Mouse (Mus musculus): ENCODE measurements around the gene Phgr1. TPM values are rescaled to one million over a fixed set of nuclear protein-coding genes. Genes with fewer than 3 reads are reported as not detected.

The Phgr1 gene
- total RNA-seq, 1 experiment from 2014 or later = not detected

DNA sequence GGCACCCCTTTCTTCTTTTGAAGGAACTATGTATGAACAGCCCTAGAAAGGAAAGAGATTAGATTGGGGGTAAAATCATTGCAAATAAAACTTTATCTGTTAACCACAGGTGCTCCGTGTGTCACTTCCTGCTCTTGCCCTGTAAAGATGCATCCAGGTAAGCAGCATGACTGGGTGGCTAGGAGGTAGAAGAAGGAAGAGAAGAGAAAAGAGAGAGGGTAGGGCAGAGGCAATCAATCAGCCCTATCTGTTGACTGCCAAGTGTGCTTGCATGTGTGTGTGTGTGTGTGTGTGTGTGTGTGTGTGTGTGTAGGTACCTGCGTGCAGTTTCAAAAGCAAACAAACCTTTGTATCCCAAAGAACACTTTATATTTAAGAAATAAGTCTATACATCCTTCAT, 2.0 kb downstream of the Phgr1 start:
- no peak for ATAC-seq (replicated peaks; ENCODE audit: insufficient number of reproducible peaks, low FRiP score, low TSS enrichment, poor library complexity, severe bottlenecking)

GRCm38 (mm10) chr2:118775396-118775795, 2.8 kb downstream of the Phgr1 start:
- ATAC-seq (replicated peaks; ENCODE audit: insufficient number of reproducible peaks, low FRiP score, low TSS enrichment, poor library complexity, severe bottlenecking) = no peak

DNA sequence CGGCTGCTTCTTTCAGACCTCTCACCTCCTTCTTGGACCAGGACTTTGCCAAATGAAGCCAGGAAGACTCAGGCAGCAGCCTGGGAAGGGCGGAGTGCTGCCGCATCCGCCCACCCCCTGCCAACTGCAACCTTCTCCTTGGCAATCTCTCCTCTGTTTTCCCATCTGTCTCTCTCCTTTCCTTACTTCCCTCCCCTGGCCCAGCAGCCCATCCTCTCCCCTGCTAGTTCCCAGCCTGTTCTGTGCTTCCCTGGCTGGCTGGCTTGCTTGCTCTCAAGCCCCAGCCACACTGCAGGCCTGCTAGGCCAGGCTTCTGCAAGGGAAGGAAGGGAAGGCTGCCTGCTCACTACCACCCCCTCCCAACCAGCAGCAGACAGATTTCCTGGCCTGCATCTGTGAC, 3.3 kb downstream of the Phgr1 start:
- ATAC-seq (replicated peaks; ENCODE audit: insufficient number of reproducible peaks, low FRiP score, low TSS enrichment, poor library complexity, severe bottlenecking) = no peak

DNA sequence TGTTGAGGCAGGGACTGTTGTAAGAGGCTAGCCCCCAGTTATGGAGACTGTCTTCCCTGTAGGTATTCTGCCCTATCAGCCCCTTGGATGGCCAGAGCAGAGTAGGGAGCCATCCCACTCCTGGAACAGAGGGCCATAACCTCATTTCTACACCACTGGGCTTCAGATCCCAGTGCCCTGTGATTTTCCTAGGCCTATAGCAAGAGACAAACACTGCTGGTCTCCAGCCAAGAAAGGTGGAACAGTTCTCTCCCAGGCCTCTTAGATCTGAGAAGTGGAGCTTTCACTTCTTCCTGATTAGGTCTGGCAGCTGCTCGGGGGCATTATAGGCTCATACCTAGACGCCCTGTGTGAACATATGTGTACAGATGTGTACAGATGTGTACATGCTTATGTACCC, 3.7 kb downstream of the Phgr1 start:
- no peak for ATAC-seq (replicated peaks; ENCODE audit: insufficient number of reproducible peaks, low FRiP score, low TSS enrichment, poor library complexity, severe bottlenecking)

- no peak for ATAC-seq (replicated peaks; ENCODE audit: insufficient number of reproducible peaks, low FRiP score, low TSS enrichment, poor library complexity, severe bottlenecking)
These were observed 5.8 kb downstream of the Phgr1 start for GRCm38 (mm10) chr2:118778418-118778817.

DNA sequence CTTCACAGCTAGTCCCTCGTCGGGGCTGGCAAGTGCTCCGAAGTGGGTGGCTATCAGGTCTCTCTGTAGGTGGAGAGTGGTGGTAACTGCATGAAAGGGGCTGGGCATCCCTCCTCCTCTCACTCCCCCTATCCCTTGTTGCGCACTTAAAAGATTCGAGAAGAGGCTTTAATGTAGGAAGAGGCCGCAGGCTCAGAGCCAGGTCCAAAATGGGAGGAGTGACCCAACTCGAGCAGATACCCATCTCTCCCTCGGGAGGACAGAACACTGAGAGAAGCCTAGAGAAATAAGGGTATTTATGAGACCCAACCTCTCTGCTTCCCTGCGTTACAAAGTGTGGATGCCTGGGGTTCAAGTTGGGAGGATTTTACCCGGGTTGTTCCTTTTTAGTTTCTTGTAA, 6.5 kb downstream of the Phgr1 start:
- ATAC-seq (replicated peaks; ENCODE audit: insufficient number of reproducible peaks, low FRiP score, low TSS enrichment, poor library complexity, severe bottlenecking) = no peak

- peak; percentile 71; the same call in 1 of the 2 replicates for ATAC-seq (replicated peaks; ENCODE audit: insufficient number of reproducible peaks, low FRiP score, low TSS enrichment, poor library complexity, severe bottlenecking)
These were observed 7.2 kb downstream of the Phgr1 start, which contains the start of gene Disp2 for GRCm38 (mm10) chr2:118779504-118780480. TSS of gene Disp2 (plus strand) at chr2:118779719.

- ATAC-seq (replicated peaks; ENCODE audit: insufficient number of reproducible peaks, low FRiP score, low TSS enrichment, poor library complexity, severe bottlenecking) = no peak
These were observed 8.5 kb downstream of the Phgr1 start for GRCm38 (mm10) chr2:118781115-118781514.

- no peak for ATAC-seq (replicated peaks; ENCODE audit: insufficient number of reproducible peaks, low FRiP score, low TSS enrichment, poor library complexity, severe bottlenecking)
These were observed 9.7 kb downstream of the Phgr1 start for GRCm38 (mm10) chr2:118782303-118782702.

- no peak for ATAC-seq (replicated peaks; ENCODE audit: insufficient number of reproducible peaks, low FRiP score, low TSS enrichment, poor library complexity, severe bottlenecking)
These were observed 10.5 kb downstream of the Phgr1 start for GRCm38 (mm10) chr2:118783093-118783492.

- no peak for ATAC-seq (replicated peaks; ENCODE audit: insufficient number of reproducible peaks, low FRiP score, low TSS enrichment, poor library complexity, severe bottlenecking)
These were observed 11.1 kb downstream of the Phgr1 start for GRCm38 (mm10) chr2:118783663-118784062.

DNA sequence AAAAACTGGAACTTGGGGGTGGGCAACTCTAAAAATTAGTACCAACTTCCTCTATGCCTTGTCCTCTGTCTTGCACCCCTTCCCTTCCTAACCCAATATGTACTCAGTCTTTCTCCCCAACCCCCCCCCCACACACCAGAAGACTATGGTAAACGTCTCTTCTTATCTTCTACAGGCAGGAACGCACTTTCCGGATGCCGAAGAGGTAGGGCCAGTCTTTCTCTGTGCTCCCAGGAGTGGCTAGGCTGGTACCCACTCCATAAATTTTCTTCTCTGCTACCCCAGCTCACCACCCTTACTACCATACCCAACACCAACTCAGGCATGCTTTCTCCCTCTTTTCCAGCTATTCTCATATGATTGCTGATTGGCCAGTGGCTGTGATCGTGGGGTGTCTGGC, 14.0 kb downstream of the Phgr1 start:
- ATAC-seq (replicated peaks; ENCODE audit: insufficient number of reproducible peaks, low FRiP score, low TSS enrichment, poor library complexity, severe bottlenecking) = no peak

DNA sequence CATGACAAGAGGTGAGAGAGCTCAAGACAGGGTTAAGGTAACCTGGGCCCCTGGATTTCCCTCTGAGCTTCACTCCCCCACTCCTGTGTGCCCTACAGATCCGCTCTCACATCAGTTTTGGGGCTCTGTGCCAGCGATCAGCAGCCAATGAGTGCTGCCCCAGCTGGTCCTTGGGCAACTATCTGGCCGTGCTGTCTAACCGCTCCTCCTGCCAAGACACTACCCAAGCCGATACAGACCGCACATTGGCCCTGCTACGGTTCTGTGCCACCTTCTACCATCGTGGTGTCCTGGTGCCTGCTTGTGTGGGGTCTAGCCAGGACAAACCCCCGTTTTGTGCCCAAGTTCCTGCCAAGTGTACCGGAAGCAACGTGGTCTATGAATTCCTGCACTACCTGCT, 16.9 kb downstream of the Phgr1 start:
- no peak for ATAC-seq (replicated peaks; ENCODE audit: insufficient number of reproducible peaks, low FRiP score, low TSS enrichment, poor library complexity, severe bottlenecking)

DNA sequence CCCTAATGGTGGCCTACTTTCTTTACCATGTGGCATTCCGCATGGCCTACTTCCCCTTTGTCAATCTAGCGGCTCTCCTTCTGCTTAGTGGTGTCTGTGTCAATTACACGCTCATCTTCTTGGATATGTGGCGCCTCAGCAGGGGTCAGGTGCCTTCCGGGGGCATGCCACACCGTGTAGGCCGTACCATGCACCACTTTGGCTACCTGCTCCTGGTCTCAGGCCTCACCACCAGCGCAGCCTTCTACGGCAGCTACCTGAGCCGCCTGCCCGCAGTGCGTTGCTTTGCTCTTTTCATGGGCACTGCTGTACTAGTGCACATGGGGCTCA, 17.6 kb downstream of the Phgr1 start:
- ATAC-seq (replicated peaks; ENCODE audit: insufficient number of reproducible peaks, low FRiP score, low TSS enrichment, poor library complexity, severe bottlenecking) = no peak

DNA sequence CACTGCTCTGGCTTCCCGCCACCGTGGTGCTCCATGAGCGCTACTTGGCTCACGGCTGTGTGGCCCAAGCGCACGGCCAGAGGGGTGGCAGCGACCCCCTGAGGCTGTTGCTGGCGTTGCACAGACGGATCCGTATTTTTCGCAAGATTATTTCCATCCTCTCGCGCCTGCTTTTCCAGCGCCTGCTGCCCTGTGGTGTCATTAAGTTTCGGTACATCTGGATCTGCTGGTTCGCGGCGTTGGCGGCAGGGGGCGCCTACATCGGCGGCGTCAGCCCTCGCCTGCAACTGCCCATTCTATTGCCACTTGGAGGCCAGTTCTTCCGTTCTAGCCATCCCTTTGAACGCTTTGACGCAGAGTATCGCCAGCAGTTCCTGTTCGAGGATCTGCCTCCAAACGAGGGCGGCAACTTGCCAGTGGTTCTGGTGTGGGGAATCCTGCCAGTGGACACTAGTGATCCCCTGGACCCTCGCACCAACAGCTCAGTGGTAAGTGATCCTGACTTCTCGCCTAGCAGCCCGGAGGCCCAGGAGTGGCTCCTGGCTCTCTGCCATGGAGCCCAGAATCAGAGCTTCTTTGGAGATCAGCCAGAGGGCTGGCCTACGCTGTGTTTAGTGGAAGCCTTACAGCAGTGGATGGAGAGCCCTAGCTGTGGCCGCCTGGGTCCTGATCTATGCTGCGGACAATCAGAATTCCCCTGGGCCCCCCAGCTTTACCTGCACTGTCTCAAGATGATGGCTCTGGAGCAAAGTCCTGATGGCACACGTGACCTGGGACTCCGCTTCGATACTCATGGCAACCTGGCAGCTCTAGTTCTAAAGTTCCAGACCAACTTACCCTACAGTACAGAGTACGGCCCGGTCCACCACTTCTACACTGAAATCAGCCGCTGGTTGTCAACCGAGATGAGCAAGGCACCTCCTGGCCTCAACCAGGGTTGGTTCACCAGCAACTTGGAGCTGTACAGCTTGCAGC, 18.3 kb downstream of the Phgr1 start:
- ATAC-seq (replicated peaks; ENCODE audit: insufficient number of reproducible peaks, low FRiP score, low TSS enrichment, poor library complexity, severe bottlenecking) = 0 out of 2 replicates have a peak, but pooled peaks have one; percentile 13

DNA sequence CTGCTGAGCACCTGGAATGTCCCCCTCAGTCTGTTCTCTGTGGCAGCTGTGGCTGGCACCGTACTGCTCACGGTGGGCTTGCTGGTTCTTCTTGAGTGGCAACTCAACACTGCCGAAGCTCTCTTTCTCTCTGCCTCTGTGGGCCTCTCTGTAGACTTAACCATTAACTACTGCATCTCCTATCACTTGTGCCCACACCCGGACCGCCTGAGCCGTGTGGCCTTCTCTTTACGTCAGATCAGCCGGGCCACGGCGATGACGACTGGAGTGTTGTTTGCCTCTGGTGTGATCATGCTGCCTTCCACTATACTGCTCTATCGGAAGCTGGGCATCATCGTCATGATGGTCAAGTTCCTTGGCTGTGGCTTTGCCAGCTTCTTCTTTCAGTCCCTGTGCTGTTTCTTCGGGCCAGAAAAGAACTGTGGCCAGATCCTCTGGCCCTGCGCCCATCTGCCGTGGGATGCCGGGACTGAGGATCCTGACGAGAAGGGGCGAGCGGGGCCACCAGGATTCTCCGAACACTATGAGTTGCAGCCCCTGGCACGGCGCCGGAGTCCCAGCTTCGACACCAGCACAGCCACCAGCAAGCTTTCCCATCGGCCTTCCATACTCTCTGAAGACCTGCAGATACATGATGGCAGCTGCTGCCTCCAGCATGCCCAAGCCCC, 19.2 kb downstream of the Phgr1 start:
- ATAC-seq (replicated peaks; ENCODE audit: insufficient number of reproducible peaks, low FRiP score, low TSS enrichment, poor library complexity, severe bottlenecking) = no peak

GRCm38 (mm10) chr2:118792259-118792613, 19.7 kb downstream of the Phgr1 start:
- ATAC-seq (replicated peaks; ENCODE audit: insufficient number of reproducible peaks, low FRiP score, low TSS enrichment, poor library complexity, severe bottlenecking) = no peak

DNA sequence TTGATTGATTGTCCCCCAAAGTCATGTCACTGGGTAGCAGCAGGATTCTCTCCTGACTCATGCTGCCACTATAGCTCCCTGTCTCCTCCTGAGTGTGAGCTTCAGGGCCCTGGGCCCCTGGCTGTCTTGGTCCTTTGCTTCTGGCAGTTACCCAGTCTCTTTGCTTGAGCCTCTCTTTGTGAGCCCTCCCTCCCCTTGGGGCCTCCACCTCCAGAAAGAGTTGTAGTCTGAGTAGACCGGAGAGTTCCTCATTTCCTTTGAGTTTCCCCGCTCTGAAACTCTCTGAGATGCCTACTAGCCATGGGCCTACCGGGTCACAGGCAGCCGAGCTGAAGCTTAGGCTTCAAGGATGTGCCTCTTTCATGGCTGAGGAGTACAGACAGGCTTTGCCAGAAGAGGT, 21.1 kb downstream of the Phgr1 start:
- no peak for ATAC-seq (replicated peaks; ENCODE audit: insufficient number of reproducible peaks, low FRiP score, low TSS enrichment, poor library complexity, severe bottlenecking)

DNA sequence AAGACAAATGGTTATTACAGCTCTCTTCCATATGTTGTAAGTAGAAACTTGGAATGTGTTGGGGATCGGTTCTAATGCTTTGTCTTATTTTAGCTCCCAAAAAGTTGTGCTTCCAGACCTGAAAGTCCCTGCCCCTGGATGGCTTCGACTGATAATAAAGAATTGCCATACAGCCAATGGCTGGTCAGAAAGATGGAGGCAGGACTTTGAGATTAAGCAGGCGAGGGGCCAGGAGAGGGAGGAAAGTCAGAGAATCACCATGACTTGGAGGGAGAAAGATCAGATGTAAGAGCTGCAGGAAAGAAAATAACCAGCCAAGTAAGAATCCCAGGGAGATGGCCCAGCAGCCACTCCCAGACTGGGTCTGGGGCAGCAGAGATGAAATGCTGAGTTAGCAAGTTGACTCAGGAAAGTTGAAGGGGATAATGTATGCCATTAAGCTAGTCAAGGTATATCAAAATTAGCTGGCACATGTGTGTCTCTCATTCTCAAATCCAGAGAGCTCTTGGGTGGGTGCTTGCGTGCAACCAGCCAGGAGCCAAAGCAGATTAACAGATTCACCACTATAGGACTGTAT, 30.1 kb downstream of the Phgr1 start:
- ATAC-seq (replicated peaks; ENCODE audit: insufficient number of reproducible peaks, low FRiP score, low TSS enrichment, poor library complexity, severe bottlenecking) = no peak

All from monocyte, adult 5-6 weeks (primary cell).